Comparison of ENCODE assay signal across 16 mouse cellular contexts in the genomic region with DNA sequence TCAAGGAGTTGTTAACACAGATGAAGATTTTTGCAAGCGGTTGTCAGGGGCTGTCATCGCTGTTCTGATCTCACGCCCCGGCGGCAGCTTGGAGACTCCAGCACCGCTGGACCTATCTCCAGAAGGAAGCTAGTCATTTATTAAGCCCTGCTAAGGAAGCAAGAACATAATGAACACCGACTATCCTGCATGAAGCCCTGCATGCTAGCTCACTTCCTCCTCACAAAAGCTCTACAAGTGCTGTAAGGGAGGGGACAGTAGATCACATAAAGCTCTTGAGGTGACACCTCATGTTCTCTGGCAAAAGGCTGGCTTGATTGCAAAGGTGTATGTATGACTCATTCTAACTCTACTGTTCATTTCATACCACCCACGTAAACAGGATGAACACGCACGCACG. TPM values are rescaled to one million over a fixed set of nuclear protein-coding genes. Genes with fewer than 3 reads are reported as not detected.
DNase-seq lines count a peak whose midpoint lies in the region; ATAC-seq and TF ChIP-seq lines count a peak whose summit lies in the region.
"Had no signal": no experiment of that assay in that cellular context is flagged by ENCODE, and none has a peak within 500 bp of the region (broad histone marks: within the 10 kb centered on the region; RNA-seq: fewer than 3 reads in every experiment).

No protein-coding gene starts in this region.

- DNase-seq in lung, postnatal 14 days, result no peak
- DNase-seq in naive thymus-derived CD4-positive, alpha-beta T cell, adult 2 months (ENCODE audit: low read depth), result peak; percentile 78
- DNase-seq in adrenal gland, postnatal 14 days, result no peak
- DNase-seq in adrenal gland, postnatal 25 days, result no peak
- no peak for DNase-seq in liver, postnatal 0 days
- DNase-seq: adrenal gland, postnatal 10 days; cerebellum, adult 9-10 months; heart, postnatal 10 days; layer of hippocampus, postnatal 36 days; liver, embryonic 13.5 days; thymus, postnatal 4 days had no signal

- H3K9ac ChIP-seq in lung, embryonic 16.5 days (ENCODE audit: low read length), result no peak overlapping the region
- no peak overlapping the region for H3K9ac ChIP-seq in kidney, embryonic 15.5 days
- H3K9ac ChIP-seq in liver, postnatal 0 days (replicated peaks), result no peak overlapping the region
- H3K9ac ChIP-seq: forebrain, embryonic 15.5 days; hindbrain, embryonic 13.5 days; liver, embryonic 13.5 days had no signal

- no peaks in the 10 kb centered on the region for H3K36me3 ChIP-seq in lung, embryonic 16.5 days (ENCODE audit: control insufficient read depth, insufficient read depth, low read length)
- H3K36me3 ChIP-seq in kidney, embryonic 15.5 days, result no peaks in the 10 kb centered on the region
- no peaks in the 10 kb centered on the region for H3K36me3 ChIP-seq in liver, postnatal 0 days (replicated peaks; ENCODE audit: insufficient read depth, low read length)
- H3K36me3 ChIP-seq: forebrain, embryonic 15.5 days; hindbrain, embryonic 13.5 days; liver, embryonic 13.5 days had no signal

- peak; percentile 36; the same call in 1 of the 2 replicates for ATAC-seq in lung, embryonic 16.5 days (ENCODE audit: low read depth)
- ATAC-seq in activated CD4-positive, CD25-positive, alpha-beta regulatory T cell, adult 4 months, result peak; percentile 89
- ATAC-seq in kidney, embryonic 15.5 days (replicated peaks; ENCODE audit: low FRiP score), result no peak; the same call in 1 of the 2 replicates
- ATAC-seq in liver, postnatal 0 days, result no peak
- ATAC-seq: forebrain, embryonic 15.5 days had no signal

- TF ChIP-seq EP300 in liver, postnatal 0 days (IDR thresholded peaks at IDR 0.05; ENCODE audit: low read depth), result no peak

- H3K4me2 ChIP-seq in lung, embryonic 16.5 days (ENCODE audit: low read depth, low read length), result no peak overlapping the region
- H3K4me2 ChIP-seq in kidney, embryonic 15.5 days, result no peak overlapping the region
- no peak overlapping the region for H3K4me2 ChIP-seq in liver, postnatal 0 days (ENCODE audit: low read depth, low read length)
- H3K4me2 ChIP-seq: forebrain, embryonic 15.5 days; hindbrain, embryonic 13.5 days; liver, embryonic 13.5 days had no signal

- no peaks in the 10 kb centered on the region for H3K4me1 ChIP-seq in lung, embryonic 16.5 days (replicated peaks; ENCODE audit: control insufficient read depth, insufficient read depth, low read length)
- 0 out of 2 replicates have a peak, but pooled peaks cover 10% of the 10 kb centered on the region for H3K4me1 ChIP-seq in kidney, embryonic 15.5 days
- H3K4me1 ChIP-seq in liver, postnatal 0 days (ENCODE audit: insufficient read depth), result peaks cover 3% of the 10 kb centered on the region; the same call in 1 of the 2 replicates
- H3K4me1 ChIP-seq: forebrain, embryonic 15.5 days; hindbrain, embryonic 13.5 days had no signal

- H3K9me3 ChIP-seq in lung, embryonic 16.5 days (ENCODE audit: control insufficient read depth, low read length), result no peaks in the 10 kb centered on the region
- no peaks in the 10 kb centered on the region for H3K9me3 ChIP-seq in kidney, embryonic 15.5 days (replicated peaks)
- no peaks in the 10 kb centered on the region for H3K9me3 ChIP-seq in liver, postnatal 0 days (ENCODE audit: low read length)
- H3K9me3 ChIP-seq: forebrain, embryonic 15.5 days; hindbrain, embryonic 13.5 days; liver, embryonic 13.5 days had no signal

- WGBS in lung, embryonic 16.5 days, result 73% methylated on average over 11 of the region's 11 CpGs
- WGBS in kidney, embryonic 15.5 days, result 77% methylated on average over 11 of the region's 11 CpGs
- 68% methylated on average over 11 of the region's 11 CpGs for WGBS in liver, postnatal 0 days (ENCODE audit: insufficient replicate concordance)

- no peak overlapping the region for H3K27ac ChIP-seq in lung, embryonic 16.5 days (ENCODE audit: low read length)
- H3K27ac ChIP-seq in kidney, embryonic 15.5 days, result 0 out of 2 replicates have a peak overlapping the region, but pooled peaks have one; percentile 1
- H3K27ac ChIP-seq in liver, postnatal 0 days (ENCODE audit: low read depth), result no peak overlapping the region
- H3K27ac ChIP-seq: forebrain, embryonic 15.5 days; hindbrain, embryonic 13.5 days; liver, embryonic 13.5 days had no signal

- TF ChIP-seq CTCF in liver, postnatal 0 days (IDR thresholded peaks at IDR 0.05; ENCODE audit: low read depth), result no peak

- no peak overlapping the region for H3K4me3 ChIP-seq in lung, embryonic 16.5 days (ENCODE audit: low read length)
- H3K4me3 ChIP-seq in kidney, embryonic 15.5 days (replicated peaks), result no peak overlapping the region
- no peak overlapping the region for H3K4me3 ChIP-seq in liver, postnatal 0 days (ENCODE audit: low read depth, low read length)
- H3K4me3 ChIP-seq: forebrain, embryonic 15.5 days; hindbrain, embryonic 13.5 days; liver, embryonic 13.5 days had no signal

- no peaks in the 10 kb centered on the region for H3K27me3 ChIP-seq in lung, embryonic 16.5 days (ENCODE audit: control insufficient read depth, insufficient read depth, low read depth, low read length)
- H3K27me3 ChIP-seq in kidney, embryonic 15.5 days, result no peaks in the 10 kb centered on the region
- H3K27me3 ChIP-seq in liver, postnatal 0 days (ENCODE audit: insufficient read depth, low read length), result no peaks in the 10 kb centered on the region
- H3K27me3 ChIP-seq: forebrain, embryonic 15.5 days; hindbrain, embryonic 13.5 days; liver, embryonic 13.5 days had no signal

RNA-seq across cellular contexts. Expression of a gene that starts 7.8 kb away (rescaled TPM):
- polyA plus RNA-seq in lung, embryonic 16.5 days (2015; fragmentation: Nextera tagmentation; extraction: Ambion mirVana), result 9.9 and 10.8 TPM in 2 replicates
- polyA plus RNA-seq in activated CD4-positive, CD25-positive, alpha-beta regulatory T cell, adult 4 months (2017; shearing (Covaris generic)), result 10 to 100 TPM; 32.1 to 38.6 TPM
- 11.4 and 11.7 TPM in 2 replicates for polyA plus RNA-seq in kidney, embryonic 15.5 days (2015; fragmentation: Nextera tagmentation; extraction: Ambion mirVana)
- total RNA-seq in adrenal gland, postnatal 14 days (2021), result 52.3 and 52.8 TPM in 2 replicates
- total RNA-seq in adrenal gland, postnatal 25 days (2021), result 51.2 and 61.4 TPM in 2 replicates
- 3.5 and 3.7 TPM in 2 replicates for polyA plus RNA-seq in liver, postnatal 0 days (2015; fragmentation: Nextera tagmentation; extraction: Ambion mirVana)

Comparison
In these comparisons a context has a peak if more than half of its experiments do, and no peak if none do; other contexts are left out.
1. ATAC-seq: peak in lung, embryonic 16.5 days (single experiment) and activated CD4-positive, CD25-positive, alpha-beta regulatory T cell, adult 4 months (single experiment); none in kidney, embryonic 15.5 days (single experiment) and liver, postnatal 0 days (single experiment).